Mouse (Mus musculus): ENCODE measurements around the gene Larp7.

Gene Larp7

DNA sequence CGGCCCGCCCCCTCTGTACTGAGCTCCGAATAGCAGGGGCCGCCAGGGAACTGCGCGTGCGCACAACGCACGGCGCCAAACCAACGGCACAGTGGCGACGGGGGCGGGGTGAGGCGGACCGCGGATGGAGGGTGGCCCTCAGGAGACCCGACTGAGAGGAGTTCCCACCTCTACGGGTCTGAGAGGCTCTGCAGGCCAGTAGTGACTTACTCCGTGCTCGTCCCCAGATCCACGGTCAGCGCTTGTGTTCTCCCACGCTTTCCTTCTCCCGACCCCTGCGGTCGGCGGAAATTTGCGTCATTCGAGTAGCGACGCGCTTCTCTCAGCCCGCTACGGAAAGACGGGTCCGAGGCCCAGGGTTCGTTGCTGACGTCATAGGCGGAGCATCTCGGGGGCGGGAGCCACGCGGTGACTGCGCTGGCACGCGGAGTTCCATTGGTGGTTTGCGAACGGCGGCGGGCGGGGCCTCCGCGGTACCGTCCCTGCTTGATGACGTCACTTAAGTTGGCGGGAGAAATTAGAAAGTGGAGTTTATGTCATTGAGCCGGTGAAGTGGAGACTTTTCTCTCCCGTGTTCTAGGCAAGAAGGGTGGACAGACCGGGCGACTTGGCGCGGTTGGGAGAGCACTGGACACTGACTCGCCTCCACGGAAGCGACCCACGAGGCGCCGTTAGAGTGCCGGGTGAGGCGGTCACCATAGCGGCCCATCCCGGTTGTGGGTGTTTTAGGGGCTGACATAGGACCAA, at the start of gene Larp7, which contains the start of gene Zgrf1:
TSS of gene Larp7 (minus strand) at position 377 of the 747 bp plus-strand sequence.
TSS of gene Zgrf1 (plus strand) at position 517 of the 747 bp plus-strand sequence.
- peak; percentile 98 to 99 for DNase-seq

DNA sequence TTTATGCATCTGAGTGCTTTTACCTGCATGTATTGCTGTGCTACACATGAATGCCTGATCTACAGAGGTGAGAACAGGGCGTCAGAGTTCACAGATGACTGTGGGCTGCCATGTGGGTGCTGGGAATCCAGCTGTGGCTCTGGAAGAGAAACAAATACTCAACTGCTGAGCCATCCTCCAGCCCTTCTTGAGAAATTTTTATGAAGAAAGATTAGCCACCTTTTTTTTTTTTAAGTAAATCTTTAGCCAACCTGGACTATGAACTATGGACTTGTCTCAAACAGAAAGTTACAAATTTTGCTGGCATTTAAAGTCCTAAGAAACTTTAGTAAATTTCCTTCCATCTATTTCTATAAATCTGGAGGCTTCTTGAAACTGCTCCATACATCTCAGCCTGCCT, 44.0 kb upstream of the Larp7 start:
- peak; percentile 27 to 29 for DNase-seq

DNA sequence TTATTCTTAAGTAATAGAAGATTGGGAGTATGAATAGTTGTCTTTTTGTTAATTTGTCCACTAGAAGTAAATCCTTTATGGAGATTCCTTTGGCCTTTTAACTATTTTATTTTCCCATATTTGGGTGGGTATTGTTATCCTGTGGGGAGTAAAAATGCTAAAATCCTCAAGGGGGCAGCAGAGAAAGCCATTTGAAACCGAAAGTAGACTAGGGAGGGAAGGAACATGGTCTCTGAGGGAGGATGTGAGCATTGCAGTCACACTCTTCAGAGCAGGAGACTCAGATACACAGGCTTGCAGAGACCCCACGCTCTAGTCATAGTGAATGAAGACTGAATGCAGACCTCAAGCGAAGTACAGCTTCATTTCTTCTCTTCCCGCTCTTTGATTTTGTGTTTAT, 19.4 kb upstream of the Larp7 start:
- DNase-seq, result peak; percentile 60 to 64

GRCm38 (mm10) chr3:127565129-127565528, 12.0 kb upstream of the Larp7 start:
- DNase-seq, result no peak

- no peak for DNase-seq
These were observed 9.8 kb upstream of the Larp7 start for GRCm38 (mm10) chr3:127562974-127563373.

- no peak for DNase-seq
These were observed 5.1 kb upstream of the Larp7 start for GRCm38 (mm10) chr3:127558201-127558600.

DNA sequence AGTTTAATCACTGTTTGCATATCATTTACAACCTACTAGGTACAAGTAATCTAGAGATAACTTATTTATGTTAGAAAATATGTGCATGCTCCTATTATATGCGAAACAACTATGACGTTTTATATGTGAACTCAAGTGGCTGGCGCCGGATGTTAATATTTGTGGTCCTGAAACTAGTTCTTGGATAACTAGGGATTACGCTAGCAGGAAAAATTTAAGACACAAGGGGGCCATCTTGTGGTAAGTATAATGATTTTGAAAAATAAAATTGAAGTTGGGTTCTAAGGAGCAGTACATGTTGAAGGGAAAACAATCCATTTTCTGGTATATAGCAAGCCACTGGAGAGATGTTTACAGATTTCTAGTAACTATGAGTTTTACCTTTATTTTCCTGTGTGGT, 1.6 kb upstream of the Larp7 start:
- no peak for DNase-seq

DNA sequence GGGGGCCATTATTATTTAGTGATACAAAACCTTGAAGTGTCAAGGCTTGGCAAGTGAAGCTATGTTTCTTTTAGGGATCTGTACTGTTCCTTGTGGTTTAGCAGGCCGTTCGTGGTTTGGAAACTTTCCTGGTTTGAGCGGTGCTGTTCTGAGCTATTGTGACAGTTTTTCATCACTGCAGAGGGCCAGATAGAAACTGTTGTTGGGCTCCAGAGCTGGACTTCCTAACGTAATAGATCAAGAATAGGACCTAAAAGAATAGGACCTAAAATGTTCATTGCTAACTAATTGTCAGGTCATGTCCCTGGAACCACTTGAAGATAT, 533 bp upstream of the Larp7 start:
- no peak for DNase-seq

- DNase-seq, result peak in 1 of 2 experiments; percentile 22
These were observed 646 bp downstream of the Larp7 start for GRCm38 (mm10) chr3:127552434-127552972.

- DNase-seq, result peak; percentile 9 to 56
These were observed 5.3 kb downstream of the Larp7 start for GRCm38 (mm10) chr3:127547882-127548281.

DNA sequence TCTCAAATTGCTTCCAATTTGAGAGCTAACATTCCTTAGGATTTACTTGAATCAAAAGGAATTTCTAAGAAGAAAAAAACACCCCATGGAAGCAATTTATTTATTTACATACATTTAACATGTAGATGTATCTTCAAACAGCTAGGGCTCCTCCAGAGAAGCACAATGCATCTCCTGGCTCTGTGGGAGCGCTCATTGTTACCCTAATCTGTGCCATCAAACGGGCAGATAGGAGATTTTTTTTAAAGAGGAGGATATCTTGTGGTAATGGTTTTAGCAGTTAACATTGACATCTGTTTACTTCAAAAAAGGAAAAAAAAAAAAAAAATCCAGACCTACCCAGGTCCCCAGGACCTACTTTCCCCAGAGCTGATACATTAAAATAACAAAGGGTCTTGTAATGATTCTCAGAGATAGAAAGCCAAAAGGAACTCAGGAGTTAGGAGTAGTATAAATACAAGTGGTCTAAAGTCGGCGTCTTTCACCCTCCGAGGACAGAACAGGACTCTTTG, 8.5 kb downstream of the Larp7 start:
- DNase-seq, result no peak

DNA sequence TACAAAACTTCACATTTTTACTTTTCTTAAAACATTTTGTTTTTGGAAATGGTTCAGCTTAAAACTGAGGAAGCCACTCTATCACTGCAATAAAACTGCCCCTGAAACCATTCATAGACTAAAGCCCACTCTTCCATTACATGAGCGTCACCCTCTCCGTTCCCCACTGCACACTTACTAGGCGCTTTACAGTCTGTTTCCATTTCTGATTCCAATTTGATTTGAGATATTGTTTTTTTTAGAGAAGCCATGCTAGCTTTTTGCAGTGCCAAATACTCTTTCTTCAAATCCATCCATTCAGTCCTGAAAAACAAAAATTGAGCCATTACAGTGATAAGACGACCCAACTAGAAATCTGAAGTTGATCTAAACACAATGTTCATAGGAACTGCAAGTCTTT, 9.2 kb downstream of the Larp7 start:
- DNase-seq, result no peak

GRCm38 (mm10) chr3:127539193-127539592, 14.0 kb downstream of the Larp7 start:
- no peak for DNase-seq

- no peak for DNase-seq
These were observed 22.9 kb downstream of the Larp7 start for GRCm38 (mm10) chr3:127530293-127530692.

DNA sequence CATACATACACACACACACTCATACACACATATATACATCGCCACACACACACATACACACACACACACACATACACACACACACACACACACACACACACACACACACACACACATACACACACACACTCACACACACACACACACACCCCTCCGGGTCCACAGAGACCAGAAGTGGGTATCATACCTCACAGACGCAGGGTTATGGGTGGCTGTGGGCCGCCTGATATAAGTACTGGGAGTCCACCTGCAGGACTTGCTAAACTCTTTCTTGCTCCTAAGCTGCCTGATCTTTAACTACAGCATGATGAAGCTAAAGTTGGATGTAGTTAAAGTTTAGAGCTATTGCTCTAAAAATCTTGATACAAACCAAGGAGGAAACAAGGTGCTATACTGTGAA, 23.3 kb downstream of the Larp7 start:
- DNase-seq, result no peak

DNA sequence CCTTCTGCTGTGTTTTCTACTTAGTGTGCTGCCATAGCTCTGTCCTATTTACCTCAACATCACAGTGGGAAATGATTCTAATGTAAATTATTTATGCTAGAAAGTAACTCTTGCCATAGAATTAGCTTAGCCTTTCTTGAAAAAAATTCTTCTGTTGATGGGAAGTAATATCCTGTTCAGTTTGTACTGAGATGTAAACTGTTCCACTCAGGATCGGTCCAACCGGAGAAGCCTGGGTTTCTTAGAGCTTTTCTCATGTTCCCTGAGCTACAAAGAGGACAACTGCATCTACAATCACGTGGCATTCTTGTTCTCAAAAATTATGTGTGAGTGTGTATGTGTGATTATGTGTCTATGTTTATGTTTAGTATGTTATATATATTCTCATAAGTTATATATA, 23.9 kb downstream of the Larp7 start:
- no peak for DNase-seq

- DNase-seq, result no peak
These were observed 25.6 kb downstream of the Larp7 start for GRCm38 (mm10) chr3:127527465-127528034.

GRCm38 (mm10) chr3:127525188-127525819, 27.8 kb downstream of the Larp7 start:
- no peak for DNase-seq

- DNase-seq, result no peak
These were observed 32.0 kb downstream of the Larp7 start for GRCm38 (mm10) chr3:127521156-127521555.

- no peak for DNase-seq
These were observed 32.8 kb downstream of the Larp7 start for GRCm38 (mm10) chr3:127520300-127520699.

DNA sequence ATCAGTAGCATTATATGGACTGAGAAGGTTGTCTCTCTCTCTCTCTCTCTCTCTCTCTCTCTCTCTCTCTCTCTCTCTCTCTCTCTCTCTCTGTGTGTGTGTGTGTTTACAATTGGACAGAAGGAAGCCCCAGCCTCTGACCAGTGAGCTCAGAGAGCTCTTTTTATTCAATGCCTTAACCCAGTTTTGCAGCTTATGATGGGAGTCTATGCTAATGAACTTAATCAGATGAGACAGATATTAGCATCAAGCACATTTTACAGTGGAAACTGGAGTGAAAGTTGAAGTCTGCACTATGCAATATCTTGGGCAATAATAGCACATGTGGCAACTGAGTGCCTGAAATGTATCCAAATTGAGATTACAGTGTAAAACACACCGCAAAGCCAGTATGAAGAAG, 37.9 kb downstream of the Larp7 start:
- no peak for DNase-seq

GRCm38 (mm10) chr3:127513699-127514098, 39.5 kb downstream of the Larp7 start:
- no peak for DNase-seq

DNA sequence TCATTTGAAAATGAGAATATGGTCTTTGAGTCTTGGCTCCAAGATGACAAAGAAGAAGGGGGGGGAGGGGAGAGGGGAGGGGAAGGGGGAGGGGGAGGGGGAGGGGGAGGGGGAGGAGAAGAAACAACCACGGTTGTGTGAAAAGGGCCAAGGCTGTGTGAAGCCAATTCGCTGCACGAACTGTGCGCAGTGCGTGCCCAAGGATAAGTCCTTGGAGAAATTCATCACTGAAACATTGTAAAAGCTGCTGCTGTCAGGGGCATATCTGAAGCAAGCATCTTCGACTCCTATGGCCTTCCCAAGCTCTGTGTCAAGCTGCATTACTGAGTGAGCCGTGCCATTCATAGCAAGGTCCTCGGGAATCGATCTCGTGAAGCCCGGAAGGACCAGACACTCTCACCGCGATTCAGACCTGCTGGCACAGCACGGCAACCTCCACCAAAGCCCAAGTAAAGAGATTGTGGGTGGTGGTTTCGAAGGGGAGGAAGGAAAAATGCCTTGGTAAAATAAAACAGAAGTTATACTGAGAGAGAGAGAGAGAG, 40.3 kb downstream of the Larp7 start:
- DNase-seq, result no peak
